Mouse (Mus musculus): ENCODE measurements at regions not wholly inside any gene's neighbourhood (a gene's known extent, or its start where the extent isn't known, plus 50 kb on each side); places are given as distances from the start of the nearest gene placed in this dataset.

DNA sequence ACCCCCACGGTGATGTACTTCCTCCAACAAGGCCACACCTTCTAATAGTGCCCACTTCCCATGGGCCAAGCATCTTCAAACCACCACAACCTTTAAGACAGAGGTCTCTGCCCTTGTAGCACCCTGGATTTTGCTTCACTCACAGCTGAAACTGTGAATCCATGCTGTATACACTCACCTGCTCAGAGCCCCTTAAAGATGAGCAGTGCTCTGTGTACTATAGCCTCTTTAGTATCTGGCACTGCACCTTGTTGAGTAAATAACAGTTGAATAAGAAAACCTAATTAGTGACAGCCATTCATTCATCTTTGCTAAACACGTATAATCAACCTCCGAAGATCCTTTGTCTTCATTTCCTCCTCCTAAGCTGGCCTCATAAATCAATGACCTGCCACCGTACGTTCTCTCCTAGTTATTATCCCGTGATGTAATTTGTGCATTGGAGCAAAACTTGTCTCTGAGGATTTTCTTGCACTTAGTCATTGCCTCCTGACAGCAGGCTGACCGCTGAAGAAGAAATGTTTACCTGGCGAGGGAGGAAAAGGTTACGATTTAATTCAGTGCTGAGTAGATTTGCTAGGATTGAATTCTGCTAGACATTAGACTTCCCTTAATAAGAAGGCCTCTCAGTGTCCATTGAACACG, 141.3 kb upstream of the Nckap5 start:
- Histone ChIP-seq H3K9ac (ENCODE audit: insufficient read depth, low read depth, low read length, poor library complexity, severe bottlenecking) (no peak overlapping the region), H3K9me3 (ENCODE audit: control insufficient read depth, insufficient read depth, low read depth, low read length) (no peaks in the 10 kb centered on the region), H3K36me3 (ENCODE audit: control insufficient read depth, insufficient read depth, low read length, poor library complexity, severe bottlenecking) (no peaks in the 10 kb centered on the region), H3K4me1 (ENCODE audit: control insufficient read depth in 2 of 2, insufficient read depth in 2 of 2, low read length in 2 of 2, poor library complexity in 1 of 2) (no peaks in the 10 kb centered on the region), H3K27ac (ENCODE audit: insufficient read depth, low read depth, low read length, poor library complexity, severe bottlenecking) (no peak overlapping the region), H3K4me3 (ENCODE audit: insufficient read depth in 1 of 2, low read depth in 1 of 2, low read length in 2 of 2, poor library complexity in 1 of 2, severe bottlenecking in 1 of 2) (no peak overlapping the region)
- DNase-seq (ENCODE audit: low read depth, low spot score), result no peak
- in situ Hi-C loops (cut with MboI; ENCODE audit: low sequenced_read_pairs in 2 of 2, unreplicated experiment in 2 of 2), result no loop called here
- TF ChIP-seq ZC3H11A (IDR thresholded peaks at IDR 0.05; ENCODE audit: borderline replicate concordance, low read depth, low read length) (no peak), MAFK (IDR thresholded peaks at IDR 0.05; ENCODE audit: insufficient read depth, low read depth, low read length) (no peak), ZNF384 (IDR thresholded peaks at IDR 0.05; ENCODE audit: low read depth, low read length) (no peak), HCFC1 (IDR thresholded peaks at IDR 0.05; ENCODE audit: borderline replicate concordance, insufficient read depth, low read length) (no peak), CHD2 (IDR thresholded peaks at IDR 0.05; ENCODE audit: low read depth, low read length) (no peak)

DNA sequence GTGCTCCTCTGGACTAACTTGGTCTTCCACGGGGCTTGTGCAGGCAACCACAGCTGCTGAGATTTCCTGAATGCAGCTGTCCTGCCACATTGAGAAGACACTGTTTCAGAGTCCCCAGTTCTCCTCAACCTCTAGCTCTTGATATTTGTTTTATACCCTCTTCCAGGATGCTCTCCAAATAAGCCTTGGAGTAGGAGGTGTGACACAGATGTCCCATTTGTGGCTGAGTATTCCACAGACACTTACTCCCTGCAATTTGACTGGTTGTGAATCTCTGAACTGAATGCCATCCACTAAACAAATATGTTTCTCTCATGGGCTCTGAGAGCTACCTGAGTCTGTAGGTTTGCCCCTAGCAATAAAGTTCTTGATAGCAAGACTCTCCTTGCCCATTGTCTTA, 140.5 kb upstream of the Nckap5 start:
- DNase-seq (ENCODE audit: low read depth, low spot score), result no peak
- no peak for TF ChIP-seq ZC3H11A (IDR thresholded peaks at IDR 0.05; ENCODE audit: borderline replicate concordance, low read depth, low read length)
- no peak for TF ChIP-seq MAFK (IDR thresholded peaks at IDR 0.05; ENCODE audit: insufficient read depth, low read depth, low read length)
- TF ChIP-seq CHD2 (IDR thresholded peaks at IDR 0.05; ENCODE audit: low read depth, low read length), result no peak
- TF ChIP-seq ZNF384 (IDR thresholded peaks at IDR 0.05; ENCODE audit: low read depth, low read length), result no peak
- TF ChIP-seq HCFC1 (IDR thresholded peaks at IDR 0.05; ENCODE audit: borderline replicate concordance, insufficient read depth, low read length), result no peak
- in situ Hi-C loops (cut with MboI; ENCODE audit: low sequenced_read_pairs in 2 of 2, unreplicated experiment in 2 of 2), result no loop called here
- H3K4me1 ChIP-seq (ENCODE audit: control insufficient read depth in 2 of 2, insufficient read depth in 2 of 2, low read length in 2 of 2, poor library complexity in 1 of 2), result no peaks in the 10 kb centered on the region
- H3K4me3 ChIP-seq (ENCODE audit: insufficient read depth in 1 of 2, low read depth in 1 of 2, low read length in 2 of 2, poor library complexity in 1 of 2, severe bottlenecking in 1 of 2), result no peak overlapping the region
- H3K36me3 ChIP-seq (ENCODE audit: control insufficient read depth, insufficient read depth, low read length, poor library complexity, severe bottlenecking), result no peaks in the 10 kb centered on the region
- H3K9ac ChIP-seq (ENCODE audit: insufficient read depth, low read depth, low read length, poor library complexity, severe bottlenecking), result no peak overlapping the region
- H3K27ac ChIP-seq (ENCODE audit: insufficient read depth, low read depth, low read length, poor library complexity, severe bottlenecking), result no peak overlapping the region
- no peaks in the 10 kb centered on the region for H3K9me3 ChIP-seq (ENCODE audit: control insufficient read depth, insufficient read depth, low read depth, low read length)

DNA sequence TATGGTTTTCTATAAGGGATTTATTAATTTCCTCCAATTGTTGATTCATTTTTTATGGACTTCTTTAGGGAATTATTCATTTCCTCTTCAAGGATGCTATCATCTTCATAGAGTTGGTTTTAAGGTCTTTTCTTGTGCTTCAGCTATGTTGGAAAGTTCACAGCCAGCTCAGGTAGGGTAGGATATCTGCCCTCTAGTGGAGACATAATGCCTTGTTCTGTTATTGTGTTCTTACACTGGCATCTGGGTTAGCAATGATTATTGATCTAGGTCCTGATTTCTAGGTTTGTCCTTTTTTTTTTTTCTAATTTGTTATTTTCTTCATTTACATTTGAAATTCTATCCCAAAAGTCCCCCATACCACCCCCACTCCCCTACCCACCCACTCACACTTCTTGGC, 135.8 kb upstream of the Nckap5 start:
- DNase-seq (ENCODE audit: low read depth, low spot score), result no peak

DNA sequence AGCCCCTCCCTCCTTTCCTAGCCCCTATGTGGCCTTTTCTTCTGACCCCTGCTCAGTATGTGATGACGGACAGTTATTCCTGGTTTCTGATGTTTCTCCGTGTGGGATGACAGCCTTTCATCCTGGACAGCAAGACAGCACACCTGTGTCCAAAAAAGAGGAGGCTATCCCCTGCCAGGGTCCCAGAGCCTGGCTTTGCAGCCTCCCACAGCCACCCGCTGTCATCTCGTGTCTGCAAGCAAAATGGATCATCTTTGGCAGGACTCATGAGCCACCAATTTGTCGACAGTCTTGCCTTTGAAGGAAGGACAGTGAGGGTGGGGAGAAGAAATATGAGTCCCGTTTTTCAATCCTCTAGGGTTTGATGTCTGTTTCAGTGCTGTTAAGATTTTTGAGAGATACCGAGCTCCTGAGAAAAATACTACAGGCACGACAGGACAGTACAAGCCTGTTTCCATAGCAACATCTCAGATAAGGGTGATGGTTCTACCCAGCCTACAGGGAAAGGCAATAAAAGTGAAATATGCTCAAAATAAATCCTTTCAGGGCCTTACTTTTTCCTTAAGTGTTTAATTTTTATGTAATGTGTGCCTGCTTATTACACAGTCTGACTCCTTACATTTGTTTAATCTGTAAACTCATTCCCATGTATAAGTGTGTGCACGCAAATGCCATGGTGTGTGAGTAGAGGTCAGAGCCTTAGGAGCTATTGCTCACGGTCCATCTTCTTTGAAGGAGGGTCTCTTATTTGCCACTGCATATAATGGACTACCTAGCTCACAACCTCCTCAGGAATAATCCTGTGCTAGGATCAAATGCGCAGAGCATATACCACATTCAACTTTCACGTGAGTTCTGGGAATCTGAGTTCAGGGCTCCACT, 125.5 kb upstream of the Nckap5 start:
- Histone ChIP-seq H3K4me3 (ENCODE audit: insufficient read depth in 1 of 2, low read depth in 1 of 2, low read length in 2 of 2, poor library complexity in 1 of 2, severe bottlenecking in 1 of 2) (no peak overlapping the region), H3K36me3 (ENCODE audit: control insufficient read depth, insufficient read depth, low read length, poor library complexity, severe bottlenecking) (no peaks in the 10 kb centered on the region), H3K27ac (ENCODE audit: insufficient read depth, low read depth, low read length, poor library complexity, severe bottlenecking) (no peak overlapping the region), H3K4me1 (ENCODE audit: control insufficient read depth in 2 of 2, insufficient read depth in 2 of 2, low read length in 2 of 2, poor library complexity in 1 of 2) (no peaks in the 10 kb centered on the region), H3K9me3 (ENCODE audit: control insufficient read depth, insufficient read depth, low read depth, low read length) (no peaks in the 10 kb centered on the region), H3K9ac (ENCODE audit: insufficient read depth, low read depth, low read length, poor library complexity, severe bottlenecking) (no peak overlapping the region)
- TF ChIP-seq ZNF384 (IDR thresholded peaks at IDR 0.05; ENCODE audit: low read depth, low read length) (no peak), MAFK (IDR thresholded peaks at IDR 0.05; ENCODE audit: insufficient read depth, low read depth, low read length) (no peak), HCFC1 (IDR thresholded peaks at IDR 0.05; ENCODE audit: borderline replicate concordance, insufficient read depth, low read length) (no peak), CHD2 (IDR thresholded peaks at IDR 0.05; ENCODE audit: low read depth, low read length) (no peak), ZC3H11A (IDR thresholded peaks at IDR 0.05; ENCODE audit: borderline replicate concordance, low read depth, low read length) (no peak)
- no peak for DNase-seq (ENCODE audit: low read depth, low spot score)
- in situ Hi-C loops (cut with MboI; ENCODE audit: low sequenced_read_pairs in 2 of 2, unreplicated experiment in 2 of 2), result no loop called here

More for the DNA sequence above, 135.8 kb upstream of the Nckap5 start:
- Histone ChIP-seq H3K36me3 (ENCODE audit: control insufficient read depth, insufficient read depth, low read length, poor library complexity, severe bottlenecking) (no peaks in the 10 kb centered on the region), H3K9ac (ENCODE audit: insufficient read depth, low read depth, low read length, poor library complexity, severe bottlenecking) (no peak overlapping the region), H3K27ac (ENCODE audit: insufficient read depth, low read depth, low read length, poor library complexity, severe bottlenecking) (no peak overlapping the region), H3K9me3 (ENCODE audit: control insufficient read depth, insufficient read depth, low read depth, low read length) (no peaks in the 10 kb centered on the region), H3K4me3 (ENCODE audit: insufficient read depth in 1 of 2, low read depth in 1 of 2, low read length in 2 of 2, poor library complexity in 1 of 2, severe bottlenecking in 1 of 2) (no peak overlapping the region), H3K4me1 (ENCODE audit: control insufficient read depth in 2 of 2, insufficient read depth in 2 of 2, low read length in 2 of 2, poor library complexity in 1 of 2) (no peaks in the 10 kb centered on the region)
- in situ Hi-C loops (cut with MboI; ENCODE audit: low sequenced_read_pairs in 2 of 2, unreplicated experiment in 2 of 2), result no loop called here
- TF ChIP-seq HCFC1 (IDR thresholded peaks at IDR 0.05; ENCODE audit: borderline replicate concordance, insufficient read depth, low read length) (no peak), MAFK (IDR thresholded peaks at IDR 0.05; ENCODE audit: insufficient read depth, low read depth, low read length) (no peak), ZNF384 (IDR thresholded peaks at IDR 0.05; ENCODE audit: low read depth, low read length) (no peak), CHD2 (IDR thresholded peaks at IDR 0.05; ENCODE audit: low read depth, low read length) (no peak), ZC3H11A (IDR thresholded peaks at IDR 0.05; ENCODE audit: borderline replicate concordance, low read depth, low read length) (no peak)

Measured in ES-E14 (cell line).